Mouse (Mus musculus) liver, postnatal 0 days (tissue): ENCODE data around the gene Mex3a.

Source experiments
- CTCF ChIP-seq: sonication (generic); IDR thresholded peaks from 2 replicates; pipeline ENCODE4 v1.5.1; 2016; ENCODE audit warnings: antibody characterized with exemption, low read depth
- EP300 ChIP-seq: IDR thresholded peaks from 2 replicates; pipeline ENCODE4 v1.6.1; 2016; ENCODE audit warnings: antibody characterized with exemption, low read depth, mild to moderate bottlenecking

GRCm38 (mm10) chr3:88532299-88532674 lies at the start of gene Mex3a:
- TF ChIP-seq CTCF (no peak), EP300 (no peak)
